Mouse (Mus musculus) cerebellum, adult 2 months (tissue): ENCODE data around the gene Pot1a.

ENCODE experiments used
- CTCF ChIP-seq: fragments of 200-500 bp; IDR thresholded peaks from 2 replicates; pipeline ENCODE4 v1.5.1; 2011; ENCODE audit warnings: low read depth, mild to moderate bottlenecking, control low read depth, low read length, moderate library complexity, borderline replicate concordance; ENCODE audit not compliant: insufficient read depth
- POLR2A ChIP-seq: fragments of 200-500 bp; IDR thresholded peaks from 2 replicates; pipeline ENCODE4 v1.6.1; 2011; ENCODE audit warnings: low read length, control low read depth, borderline replicate concordance; ENCODE audit not compliant: insufficient read depth

- TF ChIP-seq POLR2A = no peak
- TF ChIP-seq CTCF = no peak
These were observed 3.0 kb downstream of the Pot1a start for GRCm38 (mm10) chr6:25806021-25806420.
